In genomic region chr11:68004191-68004590, GRCm38 (mm10) we compare ENCODE assay signal across 8 mouse cellular contexts. TPM values are rescaled to one million over a fixed set of nuclear protein-coding genes. Genes with fewer than 3 reads are reported as not detected.
DNase-seq lines count a peak whose midpoint lies in the region; ATAC-seq and TF ChIP-seq lines count a peak whose summit lies in the region.

No protein-coding gene starts in this region.

- TF ChIP-seq POLR2A in thymus, adult 2 months (IDR thresholded peaks at IDR 0.05; ENCODE audit: control insufficient read depth, extremely low read depth, insufficient read depth, low read length, poor library complexity) = no peak

- peaks cover 7% of the 10 kb centered on the region; the same call in 1 of the 2 replicates for H3K4me1 ChIP-seq in hindbrain, embryonic 11.5 days (replicated peaks; ENCODE audit: control insufficient read depth, insufficient read depth, low read length)
- peaks cover 5% of the 10 kb centered on the region for H3K4me1 ChIP-seq in hindbrain, embryonic 16.5 days (ENCODE audit: control insufficient read depth, insufficient read depth, low read depth, low read length)
- no peaks in the 10 kb centered on the region for H3K4me1 ChIP-seq in embryonic facial prominence, embryonic 11.5 days (ENCODE audit: control insufficient read depth, insufficient read depth, low read length)
- H3K4me1 ChIP-seq in hindbrain, embryonic 15.5 days (replicated peaks) = peaks cover 9% of the 10 kb centered on the region
- H3K4me1 ChIP-seq in neural tube, embryonic 12.5 days = peaks cover 22% of the 10 kb centered on the region
- no peaks in the 10 kb centered on the region for H3K4me1 ChIP-seq in thymus, adult 2 months (replicated peaks; ENCODE audit: control insufficient read depth, insufficient read depth, low read length)

- no peak for ATAC-seq in hindbrain, embryonic 11.5 days (ENCODE audit: low FRiP score)
- no peak for ATAC-seq in hindbrain, embryonic 16.5 days
- no peak for ATAC-seq in embryonic facial prominence, embryonic 11.5 days (replicated peaks; ENCODE audit: insufficient number of reproducible peaks, low FRiP score, low TSS enrichment, low read depth)
- 0 out of 2 replicates have a peak, but pooled peaks have one; percentile 23 for ATAC-seq in hindbrain, embryonic 15.5 days (ENCODE audit: low FRiP score, low read depth)
- ATAC-seq in neural tube, embryonic 12.5 days (ENCODE audit: low FRiP score, low read depth) = peak; percentile 33; the same call in 1 of the 2 replicates

- no peaks in the 10 kb centered on the region for H3K36me3 ChIP-seq in hindbrain, embryonic 11.5 days (ENCODE audit: control insufficient read depth, insufficient read depth, low read length)
- H3K36me3 ChIP-seq in hindbrain, embryonic 16.5 days (ENCODE audit: control insufficient read depth, insufficient read depth, low read length) = no peaks in the 10 kb centered on the region
- no peaks in the 10 kb centered on the region for H3K36me3 ChIP-seq in embryonic facial prominence, embryonic 11.5 days (replicated peaks; ENCODE audit: control insufficient read depth, insufficient read depth, low read depth, low read length)
- no peaks in the 10 kb centered on the region for H3K36me3 ChIP-seq in hindbrain, embryonic 15.5 days
- no peaks in the 10 kb centered on the region for H3K36me3 ChIP-seq in neural tube, embryonic 12.5 days
- H3K36me3 ChIP-seq in thymus, adult 2 months (ENCODE audit: control insufficient read depth, insufficient read depth, low read length) = no peaks in the 10 kb centered on the region

- H3K27ac ChIP-seq in hindbrain, embryonic 11.5 days (ENCODE audit: low read depth, low read length) = no peak overlapping the region
- no peak overlapping the region for H3K27ac ChIP-seq in hindbrain, embryonic 16.5 days (ENCODE audit: low read depth, low read length)
- H3K27ac ChIP-seq in embryonic facial prominence, embryonic 11.5 days (replicated peaks; ENCODE audit: low read depth, low read length) = no peak overlapping the region
- no peak overlapping the region for H3K27ac ChIP-seq in hindbrain, embryonic 15.5 days (replicated peaks)
- no peak overlapping the region for H3K27ac ChIP-seq in neural tube, embryonic 12.5 days
- H3K27ac ChIP-seq in thymus, adult 2 months (ENCODE audit: control insufficient read depth, insufficient read depth, low read length) = no peak overlapping the region

- H3K4me3 ChIP-seq in hindbrain, embryonic 11.5 days (ENCODE audit: low read depth, low read length) = no peak overlapping the region
- no peak overlapping the region for H3K4me3 ChIP-seq in hindbrain, embryonic 16.5 days (ENCODE audit: low read length)
- no peak overlapping the region for H3K4me3 ChIP-seq in embryonic facial prominence, embryonic 11.5 days (ENCODE audit: low read depth, low read length)
- no peak overlapping the region for H3K4me3 ChIP-seq in hindbrain, embryonic 15.5 days
- no peak overlapping the region for H3K4me3 ChIP-seq in neural tube, embryonic 12.5 days
- H3K4me3 ChIP-seq in thymus, adult 2 months (ENCODE audit: control insufficient read depth, insufficient read depth, low read length) = no peak overlapping the region

- peak; percentile 80 for DNase-seq in hindbrain, embryonic 11.5 days (ENCODE audit: low spot score)
- DNase-seq in adrenal gland, postnatal 36 days = peak; percentile 74 to 75
- DNase-seq in embryonic facial prominence, embryonic 11.5 days (ENCODE audit: low spot score) = peak; percentile 80
- DNase-seq in left cerebral cortex, postnatal 25 days (ENCODE audit: low spot score in 2 of 2) = peak; percentile 74 to 76
- peak; percentile 73 for DNase-seq in thymus, adult 2 months

- TF ChIP-seq CTCF in thymus, adult 2 months (IDR thresholded peaks at IDR 0.05; ENCODE audit: borderline replicate concordance, control insufficient read depth, extremely low read depth, insufficient read depth, low read length, poor library complexity) = no peak

- no peak overlapping the region for H3K4me2 ChIP-seq in hindbrain, embryonic 11.5 days (replicated peaks; ENCODE audit: low read depth, low read length)
- no peak overlapping the region for H3K4me2 ChIP-seq in hindbrain, embryonic 16.5 days (ENCODE audit: low read length)
- no peak overlapping the region for H3K4me2 ChIP-seq in embryonic facial prominence, embryonic 11.5 days (ENCODE audit: low read depth, low read length)
- no peak overlapping the region for H3K4me2 ChIP-seq in hindbrain, embryonic 15.5 days
- no peak overlapping the region for H3K4me2 ChIP-seq in neural tube, embryonic 12.5 days (replicated peaks)

- 22% methylated on average over 6 of the region's 6 CpGs for WGBS in hindbrain, embryonic 11.5 days
- WGBS in hindbrain, embryonic 16.5 days = 17% methylated on average over 6 of the region's 6 CpGs
- WGBS in embryonic facial prominence, embryonic 11.5 days = 19% methylated on average over 6 of the region's 6 CpGs
- 20% methylated on average over 6 of the region's 6 CpGs for WGBS in hindbrain, embryonic 15.5 days
- WGBS in neural tube, embryonic 12.5 days = 21% methylated on average over 6 of the region's 6 CpGs
- WGBS in thymus, adult 2 months = 27% methylated on average over 6 of the region's 6 CpGs

- H3K27me3 ChIP-seq in hindbrain, embryonic 11.5 days (ENCODE audit: control insufficient read depth, insufficient read depth, low read length) = no peaks in the 10 kb centered on the region
- no peaks in the 10 kb centered on the region for H3K27me3 ChIP-seq in hindbrain, embryonic 16.5 days (replicated peaks; ENCODE audit: control insufficient read depth, insufficient read depth, low read length)
- H3K27me3 ChIP-seq in embryonic facial prominence, embryonic 11.5 days (ENCODE audit: control insufficient read depth, insufficient read depth, low read length) = no peaks in the 10 kb centered on the region
- no peaks in the 10 kb centered on the region for H3K27me3 ChIP-seq in hindbrain, embryonic 15.5 days
- H3K27me3 ChIP-seq in neural tube, embryonic 12.5 days (replicated peaks) = no peaks in the 10 kb centered on the region
- no peaks in the 10 kb centered on the region for H3K27me3 ChIP-seq in thymus, adult 2 months (ENCODE audit: control insufficient read depth, insufficient read depth, low read length)

- no peak overlapping the region for H3K9ac ChIP-seq in hindbrain, embryonic 11.5 days (ENCODE audit: low read depth, low read length)
- no peak overlapping the region for H3K9ac ChIP-seq in hindbrain, embryonic 16.5 days (ENCODE audit: low read depth, low read length)
- H3K9ac ChIP-seq in embryonic facial prominence, embryonic 11.5 days (replicated peaks; ENCODE audit: low read length) = no peak overlapping the region
- no peak overlapping the region for H3K9ac ChIP-seq in hindbrain, embryonic 15.5 days
- H3K9ac ChIP-seq in neural tube, embryonic 12.5 days = no peak overlapping the region

- intact Hi-C loops in left cerebral cortex, postnatal 25 days (cut with DNase I) = loop anchor here (1.0 to 5.0 kb wide), 3 partner anchors 183 to 404 kb away; partner anchors contain the start of gene Ntn1

- H3K9me3 ChIP-seq in hindbrain, embryonic 11.5 days (ENCODE audit: control insufficient read depth, low read length) = no peaks in the 10 kb centered on the region
- no peaks in the 10 kb centered on the region for H3K9me3 ChIP-seq in hindbrain, embryonic 16.5 days (ENCODE audit: control insufficient read depth, low read length)
- H3K9me3 ChIP-seq in embryonic facial prominence, embryonic 11.5 days (replicated peaks; ENCODE audit: control insufficient read depth, low read length) = no peaks in the 10 kb centered on the region
- H3K9me3 ChIP-seq in hindbrain, embryonic 15.5 days = no peaks in the 10 kb centered on the region
- H3K9me3 ChIP-seq in neural tube, embryonic 12.5 days = no peaks in the 10 kb centered on the region

RNA-seq across cellular contexts. Expression of gene Stx8, which starts 38.2 kb away (rescaled TPM):
- polyA plus RNA-seq in hindbrain, embryonic 11.5 days (2014; fragmentation: Nextera tagmentation; extraction: Ambion mirVana) = 63.0 and 65.6 TPM in 2 replicates
- 60.1 and 61.6 TPM in 2 replicates for polyA plus RNA-seq in hindbrain, embryonic 16.5 days (2015; fragmentation: Nextera tagmentation; extraction: Ambion mirVana)
- total RNA-seq in adrenal gland, postnatal 36 days (2021) = 10 to 100 TPM; 31.4 to 34.7 TPM
- 55.2 and 60.9 TPM in 2 replicates for polyA plus RNA-seq in embryonic facial prominence, embryonic 11.5 days (2014; fragmentation: Nextera tagmentation; extraction: Ambion mirVana)
- polyA plus RNA-seq in hindbrain, embryonic 15.5 days (2015; fragmentation: Nextera tagmentation; extraction: Ambion mirVana) = 58.0 and 59.5 TPM in 2 replicates
- 10 to 100 TPM; 36.1 to 36.2 TPM for total RNA-seq in left cerebral cortex, postnatal 25 days (2021)
- polyA plus RNA-seq in neural tube, embryonic 12.5 days (2016; fragmentation: Nextera tagmentation; extraction: Ambion mirVana) = 68.0 and 69.0 TPM in 2 replicates
- 6.4 and 8.2 TPM in 2 replicates for polyA plus RNA-seq in thymus, adult 2 months (2012; rRNA removed)

RNA-seq across cellular contexts. Expression of gene Cfap52, which starts 38.7 kb away (rescaled TPM):
- 5.1 and 5.7 TPM in 2 replicates for polyA plus RNA-seq in hindbrain, embryonic 11.5 days (2014; fragmentation: Nextera tagmentation; extraction: Ambion mirVana)
- 6.4 and 7.1 TPM in 2 replicates for polyA plus RNA-seq in hindbrain, embryonic 16.5 days (2015; fragmentation: Nextera tagmentation; extraction: Ambion mirVana)
- total RNA-seq in adrenal gland, postnatal 36 days (2021) = not detected
- 0.33 TPM in 1 of 2 replicates, not detected in the other for polyA plus RNA-seq in embryonic facial prominence, embryonic 11.5 days (2014; fragmentation: Nextera tagmentation; extraction: Ambion mirVana)
- polyA plus RNA-seq in hindbrain, embryonic 15.5 days (2015; fragmentation: Nextera tagmentation; extraction: Ambion mirVana) = 4.1 and 7.1 TPM in 2 replicates
- 10 to 100 TPM in 1 of 2 experiments, 1 to 10 TPM in 1; 8.2 to 10.9 TPM for total RNA-seq in left cerebral cortex, postnatal 25 days (2021)
- polyA plus RNA-seq in neural tube, embryonic 12.5 days (2016; fragmentation: Nextera tagmentation; extraction: Ambion mirVana) = 0.81 and 0.86 TPM in 2 replicates
- polyA plus RNA-seq in thymus, adult 2 months (2012; rRNA removed) = 0.19 and 0.20 TPM in 2 replicates

Comparison
In these comparisons a context has a peak if more than half of its experiments do, and no peak if none do; other contexts are left out.
1. ATAC-seq: peak in hindbrain, embryonic 15.5 days (single experiment) and neural tube, embryonic 12.5 days (single experiment); none in hindbrain, embryonic 11.5 days (single experiment), hindbrain, embryonic 16.5 days (single experiment) and embryonic facial prominence, embryonic 11.5 days (single experiment).
2. Peak in every context shown above with its lines, with median percentiles within 50 percentile points of each other: DNase-seq.